Mouse (Mus musculus): ENCODE data around the gene 9130409I23Rik. TPM values are rescaled to one million over a fixed set of nuclear protein-coding genes. Genes with fewer than 3 reads are reported as not detected.
"Not testable (repeated sequence)": the region's sequence is repeated elsewhere in the genome, so short reads cannot be mapped to it uniquely, and the experiment has no call there.

Gene 9130409I23Rik
- polyA plus RNA-seq, 1 experiment from 2014 or later = 0.09 TPM

GRCm38 (mm10) chr1:181020756-181021487 is 30.1 kb upstream of the 9130409I23Rik start, which contains the start of gene Ephx1:
Ephx1 (minus strand) TSS chr1:181020904.
- Histone ChIP-seq H3K4me2 (ENCODE audit: low read depth, low read length) (no peak within 1 kb of the TSS), H3K4me1 (ENCODE audit: control insufficient read depth, insufficient read depth, low read length) (peaks cover 9% of the 10 kb centered on the region), H3K27ac (ENCODE audit: low read length) (no peak within 1 kb of the TSS), H3K27me3 (ENCODE audit: control insufficient read depth, insufficient read depth, low read length) (no peaks in the 10 kb centered on the region), H3K9ac (ENCODE audit: low read length) (no peak within 1 kb of the TSS), H3K9me3 (replicated peaks; ENCODE audit: control insufficient read depth, low read length) (no peaks in the 10 kb centered on the region), H3K36me3 (ENCODE audit: control insufficient read depth, insufficient read depth, low read length) (no peaks in the 10 kb centered on the region), H3K4me3 (replicated peaks; ENCODE audit: low read length) (no peak within 1 kb of the TSS)
- no peak for ATAC-seq (ENCODE audit: insufficient read depth, low FRiP score)
- 52% methylated on average over 5 of the region's 5 CpGs for WGBS

- Histone ChIP-seq H3K36me3 (ENCODE audit: control insufficient read depth, insufficient read depth, low read length) (no peaks in the 10 kb centered on the region), H3K4me1 (ENCODE audit: control insufficient read depth, insufficient read depth, low read length) (peaks cover 4% of the 10 kb centered on the region; the same call in 1 of the 2 replicates), H3K27me3 (ENCODE audit: control insufficient read depth, insufficient read depth, low read length) (no peaks in the 10 kb centered on the region), H3K27ac (ENCODE audit: low read length) (no peak overlapping the region), H3K4me3 (replicated peaks; ENCODE audit: low read length) (no peak overlapping the region), H3K4me2 (ENCODE audit: low read depth, low read length) (no peak overlapping the region), H3K9me3 (replicated peaks; ENCODE audit: control insufficient read depth, low read length) (no peaks in the 10 kb centered on the region), H3K9ac (ENCODE audit: low read length) (no peak overlapping the region)
- WGBS = 64% methylated on average over 7 of the region's 7 CpGs
- no peak for ATAC-seq (ENCODE audit: insufficient read depth, low FRiP score)
Measured at GRCm38 (mm10) chr1:181021488-181021865, 29.6 kb upstream of the 9130409I23Rik start.

- ATAC-seq (ENCODE audit: insufficient read depth, low FRiP score) = peak; percentile 51; the same call in 1 of the 2 replicates
- H3K27me3 ChIP-seq (ENCODE audit: control insufficient read depth, insufficient read depth, low read length) = no peaks in the 10 kb centered on the region
- no peak overlapping the region for H3K4me2 ChIP-seq (ENCODE audit: low read depth, low read length)
- no peaks in the 10 kb centered on the region for H3K9me3 ChIP-seq (replicated peaks; ENCODE audit: control insufficient read depth, low read length)
- no peak overlapping the region for H3K4me3 ChIP-seq (replicated peaks; ENCODE audit: low read length)
- WGBS = 22% methylated on average over 1 of the region's 1 CpGs
- no peak overlapping the region for H3K9ac ChIP-seq (ENCODE audit: low read length)
- H3K4me1 ChIP-seq (ENCODE audit: control insufficient read depth, insufficient read depth, low read length) = 0 out of 2 replicates have a peak, but pooled peaks cover 4% of the 10 kb centered on the region
- H3K36me3 ChIP-seq (ENCODE audit: control insufficient read depth, insufficient read depth, low read length) = no peaks in the 10 kb centered on the region
- H3K27ac ChIP-seq (ENCODE audit: low read length) = no peak overlapping the region
Measured at GRCm38 (mm10) chr1:181022265-181022664, 28.8 kb upstream of the 9130409I23Rik start.

GRCm38 (mm10) chr1:181035015-181035778 is 15.8 kb upstream of the 9130409I23Rik start:
- not testable (repeated sequence) for H3K9me3 ChIP-seq (replicated peaks; ENCODE audit: control insufficient read depth, low read length); H3K9ac ChIP-seq (ENCODE audit: low read length); H3K4me3 ChIP-seq (replicated peaks; ENCODE audit: low read length); H3K27me3 ChIP-seq (ENCODE audit: control insufficient read depth, insufficient read depth, low read length); H3K4me1 ChIP-seq (ENCODE audit: control insufficient read depth, insufficient read depth, low read length); H3K27ac ChIP-seq (ENCODE audit: low read length); H3K4me2 ChIP-seq (ENCODE audit: low read depth, low read length); H3K36me3 ChIP-seq (ENCODE audit: control insufficient read depth, insufficient read depth, low read length)
- ATAC-seq (ENCODE audit: insufficient read depth, low FRiP score) = peak; percentile 77; the same call in 1 of the 2 replicates
- WGBS = 73% methylated on average over 5 of the region's 5 CpGs

- Histone ChIP-seq H3K27me3 (ENCODE audit: control insufficient read depth, insufficient read depth, low read length) (no peaks in the 10 kb centered on the region; the same call in 1 of the 2 replicates), H3K9me3 (replicated peaks; ENCODE audit: control insufficient read depth, low read length) (no peaks in the 10 kb centered on the region), H3K36me3 (ENCODE audit: control insufficient read depth, insufficient read depth, low read length) (no peaks in the 10 kb centered on the region), H3K4me2 (ENCODE audit: low read depth, low read length) (no peak overlapping the region), H3K9ac (ENCODE audit: low read length) (no peak overlapping the region), H3K27ac (ENCODE audit: low read length) (no peak overlapping the region), H3K4me3 (replicated peaks; ENCODE audit: low read length) (no peak overlapping the region), H3K4me1 (ENCODE audit: control insufficient read depth, insufficient read depth, low read length) (no peaks in the 10 kb centered on the region)
- no peak for ATAC-seq (ENCODE audit: insufficient read depth, low FRiP score)
- WGBS = 57% methylated on average over 4 of the region's 4 CpGs
Measured at GRCm38 (mm10) chr1:181037623-181038022, 13.4 kb upstream of the 9130409I23Rik start.

GRCm38 (mm10) chr1:181039652-181040051 is 11.4 kb upstream of the 9130409I23Rik start:
- no peak for ATAC-seq (ENCODE audit: insufficient read depth, low FRiP score)
- Histone ChIP-seq H3K4me3 (replicated peaks; ENCODE audit: low read length) (no peak overlapping the region), H3K4me2 (ENCODE audit: low read depth, low read length) (no peak overlapping the region), H3K36me3 (ENCODE audit: control insufficient read depth, insufficient read depth, low read length) (no peaks in the 10 kb centered on the region), H3K9ac (ENCODE audit: low read length) (no peak overlapping the region), H3K27ac (ENCODE audit: low read length) (no peak overlapping the region), H3K4me1 (ENCODE audit: control insufficient read depth, insufficient read depth, low read length) (no peaks in the 10 kb centered on the region), H3K27me3 (ENCODE audit: control insufficient read depth, insufficient read depth, low read length) (no peaks in the 10 kb centered on the region; the same call in 1 of the 2 replicates), H3K9me3 (replicated peaks; ENCODE audit: control insufficient read depth, low read length) (no peaks in the 10 kb centered on the region)
- WGBS = 12% methylated on average over 4 of the region's 4 CpGs

GRCm38 (mm10) chr1:181047520-181047919 is 3.5 kb upstream of the 9130409I23Rik start:
- Histone ChIP-seq H3K36me3 (ENCODE audit: control insufficient read depth, insufficient read depth, low read length) (no peaks in the 10 kb centered on the region), H3K4me2 (ENCODE audit: low read depth, low read length) (no peak overlapping the region), H3K27ac (ENCODE audit: low read length) (no peak overlapping the region), H3K27me3 (ENCODE audit: control insufficient read depth, insufficient read depth, low read length) (no peaks in the 10 kb centered on the region), H3K4me3 (replicated peaks; ENCODE audit: low read length) (no peak overlapping the region), H3K9ac (ENCODE audit: low read length) (no peak overlapping the region), H3K4me1 (ENCODE audit: control insufficient read depth, insufficient read depth, low read length) (no peaks in the 10 kb centered on the region), H3K9me3 (replicated peaks; ENCODE audit: control insufficient read depth, low read length) (no peaks in the 10 kb centered on the region)
- ATAC-seq (ENCODE audit: insufficient read depth, low FRiP score) = no peak
- 51% methylated on average over 1 of the region's 1 CpGs for WGBS

GRCm38 (mm10) chr1:181049328-181049842 is 1.7 kb upstream of the 9130409I23Rik start:
- Histone ChIP-seq H3K9me3 (replicated peaks; ENCODE audit: control insufficient read depth, low read length) (no peaks in the 10 kb centered on the region), H3K27ac (ENCODE audit: low read length) (no peak overlapping the region), H3K9ac (ENCODE audit: low read length) (no peak overlapping the region), H3K27me3 (ENCODE audit: control insufficient read depth, insufficient read depth, low read length) (no peaks in the 10 kb centered on the region), H3K36me3 (ENCODE audit: control insufficient read depth, insufficient read depth, low read length) (no peaks in the 10 kb centered on the region), H3K4me2 (ENCODE audit: low read depth, low read length) (no peak overlapping the region), H3K4me1 (ENCODE audit: control insufficient read depth, insufficient read depth, low read length) (no peaks in the 10 kb centered on the region), H3K4me3 (replicated peaks; ENCODE audit: low read length) (no peak overlapping the region)
- ATAC-seq (ENCODE audit: insufficient read depth, low FRiP score) = no peak

GRCm38 (mm10) chr1:181052898-181053297 is 1.9 kb downstream of the 9130409I23Rik start:
- WGBS = 78% methylated on average over 4 of the region's 4 CpGs
- Histone ChIP-seq H3K27ac (ENCODE audit: low read length) (no peak overlapping the region), H3K36me3 (ENCODE audit: control insufficient read depth, insufficient read depth, low read length) (no peaks in the 10 kb centered on the region), H3K9me3 (replicated peaks; ENCODE audit: control insufficient read depth, low read length) (no peaks in the 10 kb centered on the region), H3K4me2 (ENCODE audit: low read depth, low read length) (no peak overlapping the region), H3K9ac (ENCODE audit: low read length) (no peak overlapping the region), H3K4me1 (ENCODE audit: control insufficient read depth, insufficient read depth, low read length) (no peaks in the 10 kb centered on the region), H3K27me3 (ENCODE audit: control insufficient read depth, insufficient read depth, low read length) (no peaks in the 10 kb centered on the region), H3K4me3 (replicated peaks; ENCODE audit: low read length) (no peak overlapping the region)
- no peak for ATAC-seq (ENCODE audit: insufficient read depth, low FRiP score)

Data from stomach, embryonic 16.5 days (tissue).